Mouse (Mus musculus): ENCODE data around the gene Tbx20.

Gene Tbx20

GRCm38 (mm10) chr9:24774160-24774969, at the start of gene Tbx20:
Gene Tbx20, minus strand, starts transcription at chr9:24774303.
- DNase-seq (ENCODE audit: low spot score in 2 of 2): no peak

- no peak for DNase-seq (ENCODE audit: low spot score in 2 of 2)
Measured at GRCm38 (mm10) chr9:24818511-24818910, 44.4 kb upstream of the Tbx20 start.

GRCm38 (mm10) chr9:24812461-24812860, 38.4 kb upstream of the Tbx20 start:
- DNase-seq (ENCODE audit: low spot score in 2 of 2): no peak

- no peak for DNase-seq (ENCODE audit: low spot score in 2 of 2)
Measured at GRCm38 (mm10) chr9:24792110-24792509, 18.0 kb upstream of the Tbx20 start.

DNA sequence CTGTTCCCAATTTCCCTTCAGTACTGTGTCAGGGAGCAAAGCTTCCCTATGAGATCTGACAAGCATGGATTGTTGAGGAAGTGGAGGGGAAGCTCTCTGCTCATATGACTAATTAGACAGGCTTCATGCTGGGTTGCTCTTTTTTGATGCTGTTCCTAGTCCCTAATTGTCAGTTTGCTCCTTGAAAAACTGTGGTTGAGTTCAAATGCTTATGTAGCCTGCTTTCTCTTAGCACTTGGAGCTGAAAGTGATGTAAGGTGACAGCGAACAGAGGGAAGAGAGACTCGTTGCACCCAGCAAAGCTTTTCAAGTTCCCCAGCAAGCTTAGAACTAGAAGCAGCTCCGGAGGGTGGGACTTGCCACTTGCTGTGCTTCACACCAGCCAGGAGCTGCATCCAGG, 15.3 kb upstream of the Tbx20 start:
- no peak for DNase-seq (ENCODE audit: low spot score in 2 of 2)

GRCm38 (mm10) chr9:24782338-24782737, 8.2 kb upstream of the Tbx20 start:
- no peak for DNase-seq (ENCODE audit: low spot score in 2 of 2)

DNA sequence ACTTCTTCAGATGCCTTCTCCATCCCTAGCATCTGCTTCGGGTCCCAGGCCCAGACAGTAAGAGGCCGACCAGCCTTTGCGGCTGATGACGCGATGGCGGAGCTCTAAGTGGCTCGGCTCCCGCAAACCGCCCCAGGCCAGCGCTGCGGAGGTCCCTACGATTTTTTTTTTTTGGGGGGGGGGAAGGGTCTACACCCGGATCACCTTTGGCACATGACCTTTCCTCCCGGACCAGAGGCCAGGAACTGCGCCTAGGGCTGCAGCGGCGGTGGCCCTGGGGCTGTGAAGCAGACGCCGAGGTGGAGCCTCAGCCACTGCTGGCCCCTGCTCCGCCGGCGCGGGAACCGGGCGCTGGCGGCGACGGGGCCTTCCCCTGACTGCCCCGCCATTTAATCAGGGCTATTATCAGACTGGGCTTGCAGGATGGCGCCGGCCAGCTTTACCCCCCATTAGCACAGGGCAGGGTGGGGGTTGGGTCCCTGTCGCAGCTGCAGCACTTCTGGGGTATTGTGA, 6.9 kb upstream of the Tbx20 start:
- no peak for DNase-seq (ENCODE audit: low spot score in 2 of 2)

DNA sequence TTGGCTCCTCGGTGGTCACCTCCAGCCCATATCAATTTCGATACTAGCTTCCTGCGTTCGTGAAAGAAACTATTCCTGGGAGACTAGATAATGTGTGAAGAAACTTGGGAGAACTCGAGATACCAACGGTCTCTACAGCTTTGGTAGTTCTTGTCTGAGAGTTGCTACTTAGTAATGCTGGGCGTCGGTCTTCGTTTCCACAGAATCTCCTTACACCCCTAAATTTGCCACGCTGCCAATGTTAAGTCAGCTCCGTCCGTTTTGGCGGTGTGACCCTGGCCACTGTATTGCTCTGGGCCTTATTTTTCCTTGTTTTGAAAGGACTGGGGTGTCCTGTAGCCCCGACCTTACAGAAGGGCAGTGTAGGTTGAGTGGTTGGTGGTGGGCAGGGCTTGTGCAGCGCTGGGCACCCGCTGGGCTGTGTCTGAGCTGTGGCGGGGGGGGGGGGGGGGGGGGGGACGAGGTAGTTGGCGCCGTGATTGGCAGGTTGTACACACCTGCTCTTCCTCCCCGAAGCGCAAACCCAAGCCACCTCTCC, 6.4 kb upstream of the Tbx20 start:
- DNase-seq (ENCODE audit: low spot score in 2 of 2): no peak

- DNase-seq (ENCODE audit: low spot score in 2 of 2): no peak
Measured at GRCm38 (mm10) chr9:24779975-24780374, 5.9 kb upstream of the Tbx20 start.

DNA sequence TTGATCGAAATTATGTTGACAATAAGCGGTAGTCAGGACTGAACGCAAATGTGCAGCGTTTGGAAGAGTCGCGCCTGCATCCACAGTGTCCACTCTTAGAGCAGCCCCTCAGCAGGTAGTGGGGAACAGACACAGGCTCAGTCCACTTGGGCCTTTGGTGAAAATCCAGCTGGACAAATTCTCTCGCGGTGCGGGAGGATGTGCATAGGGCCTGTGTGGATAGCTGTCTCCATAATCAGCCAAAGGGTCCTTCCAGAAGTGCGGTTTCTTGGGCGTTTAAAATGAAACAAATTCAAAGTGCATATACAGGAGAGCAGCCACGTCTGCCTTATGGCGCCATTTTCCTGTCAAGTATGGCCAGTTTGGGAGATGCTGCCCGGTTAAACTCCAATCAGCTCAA, 4.5 kb upstream of the Tbx20 start:
- no peak for DNase-seq (ENCODE audit: low spot score in 2 of 2)

DNA sequence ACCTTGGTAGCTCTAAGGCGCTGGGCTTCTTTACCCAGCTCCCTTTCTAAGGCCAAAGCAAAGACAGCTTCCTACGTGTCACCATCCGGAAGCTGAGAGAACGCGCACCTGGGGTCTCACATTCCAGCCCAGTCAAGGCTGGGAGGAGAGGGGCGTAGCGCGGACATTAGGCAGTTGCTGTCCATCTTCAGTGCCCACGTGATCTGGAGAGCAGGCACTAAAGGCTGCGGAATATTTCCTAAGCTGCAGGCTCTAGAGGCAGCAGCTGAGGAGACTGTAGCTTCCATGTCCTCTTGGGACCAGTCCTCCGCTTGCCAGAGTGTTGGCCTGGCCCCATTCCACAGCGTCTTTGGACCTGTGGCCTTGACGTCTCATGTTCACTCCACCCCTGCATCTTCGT, 3.9 kb upstream of the Tbx20 start:
- DNase-seq (ENCODE audit: low spot score in 2 of 2): no peak

- DNase-seq (ENCODE audit: low spot score in 2 of 2): no peak
Measured at GRCm38 (mm10) chr9:24777176-24777895, 3.2 kb upstream of the Tbx20 start.

DNA sequence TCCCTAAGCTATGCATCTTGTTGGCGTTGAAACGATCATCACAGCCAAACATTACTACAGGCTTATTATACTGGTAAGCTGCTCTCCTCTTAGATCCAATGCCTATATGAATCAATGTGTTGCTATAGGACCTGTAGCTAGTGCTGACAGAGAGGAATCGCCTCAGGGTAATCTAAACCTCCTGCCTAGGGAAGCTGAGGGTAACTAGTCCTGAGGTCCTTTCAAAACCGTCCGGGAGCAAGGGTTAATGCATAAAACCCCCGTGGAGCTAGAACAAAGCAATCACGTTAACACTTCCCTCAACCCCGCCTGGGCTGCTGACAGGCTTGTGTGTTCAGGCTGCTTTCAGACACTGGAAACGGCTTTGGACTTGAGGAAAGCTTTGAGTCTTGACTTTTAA, 2.4 kb upstream of the Tbx20 start:
- no peak for DNase-seq (ENCODE audit: low spot score in 2 of 2)

GRCm38 (mm10) chr9:24775567-24775966, 1.5 kb upstream of the Tbx20 start:
- no peak for DNase-seq (ENCODE audit: low spot score in 2 of 2)

- no peak for DNase-seq (ENCODE audit: low spot score in 2 of 2)
Measured at GRCm38 (mm10) chr9:24775001-24775400, 898 bp upstream of the Tbx20 start.

DNA sequence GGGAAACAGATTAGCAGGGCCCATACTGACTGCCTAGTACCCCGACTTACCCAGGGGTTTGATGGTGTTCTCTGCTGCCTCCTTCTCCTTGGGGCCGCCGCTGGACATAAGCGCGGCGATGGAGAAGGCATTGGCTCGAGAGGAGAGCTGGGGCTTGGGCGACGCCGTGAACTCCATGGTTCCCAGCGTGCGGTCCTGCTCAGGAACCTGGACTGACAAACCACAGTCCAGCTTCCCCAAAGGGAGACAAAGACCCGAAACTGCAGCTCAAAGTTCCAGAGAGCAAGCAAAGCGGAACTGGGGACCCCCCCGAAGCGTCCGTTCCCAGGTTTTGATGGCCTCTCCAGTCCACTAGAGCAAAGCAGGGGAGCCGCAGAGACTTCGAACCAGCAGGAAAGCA, 434 bp downstream of the Tbx20 start:
- DNase-seq (ENCODE audit: low spot score in 2 of 2): no peak

DNA sequence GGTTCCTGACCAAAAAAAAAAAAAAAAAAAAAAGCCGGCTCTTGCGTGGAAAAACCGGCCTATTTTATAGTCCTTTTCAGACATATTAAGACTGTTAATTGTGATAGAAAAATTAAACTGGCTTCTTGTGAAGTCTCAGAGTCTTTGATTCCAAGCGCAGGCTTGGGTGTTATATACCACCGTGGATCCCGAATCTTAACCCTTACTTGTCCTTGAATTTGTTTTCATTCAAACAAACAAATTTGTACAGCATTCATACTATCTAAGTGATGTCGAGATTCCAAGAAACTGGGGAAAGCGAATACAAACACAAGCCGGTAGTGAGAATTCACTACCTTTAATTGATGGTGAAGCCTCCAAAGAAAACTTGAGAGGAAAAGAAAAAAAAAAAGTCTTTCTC, 932 bp downstream of the Tbx20 start:
- no peak for DNase-seq (ENCODE audit: low spot score in 2 of 2)

DNA sequence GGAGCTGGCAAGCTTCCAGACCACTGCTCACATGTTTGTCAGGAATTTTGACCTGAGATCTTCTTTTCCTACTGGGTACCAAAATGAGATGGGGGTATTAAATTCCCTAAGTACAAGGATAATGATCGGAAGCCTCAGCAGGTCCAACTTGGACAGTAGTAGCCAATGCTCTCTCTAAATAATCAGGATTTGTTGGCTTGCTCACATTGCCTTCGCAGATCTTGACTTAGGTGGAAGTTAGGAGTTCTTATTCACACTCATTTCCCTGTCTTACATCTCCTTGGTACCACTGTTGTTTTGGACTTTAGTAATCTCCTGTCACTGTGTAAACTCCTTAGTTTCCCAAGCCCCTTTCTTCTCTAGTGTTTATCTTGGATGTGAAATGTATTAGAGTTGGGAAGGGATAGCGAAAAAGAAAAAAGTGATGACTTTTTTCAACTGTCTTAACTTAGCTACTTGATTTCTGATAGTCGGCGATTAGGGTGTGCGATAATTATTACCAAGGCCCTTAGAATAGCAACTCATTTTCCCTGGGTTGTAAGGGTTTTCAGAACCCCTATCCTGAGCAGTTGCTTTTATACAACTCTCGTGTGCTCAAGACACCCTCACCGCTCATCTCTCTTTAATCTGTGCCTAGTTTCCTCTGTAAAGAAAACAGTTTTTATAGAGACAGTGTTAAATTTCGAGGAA, 1.5 kb downstream of the Tbx20 start:
- DNase-seq (ENCODE audit: low spot score in 2 of 2): no peak

GRCm38 (mm10) chr9:24771713-24772112, 2.4 kb downstream of the Tbx20 start:
- no peak for DNase-seq (ENCODE audit: low spot score in 2 of 2)

GRCm38 (mm10) chr9:24770941-24771405, 3.1 kb downstream of the Tbx20 start:
- no peak for DNase-seq (ENCODE audit: low spot score in 2 of 2)

DNA sequence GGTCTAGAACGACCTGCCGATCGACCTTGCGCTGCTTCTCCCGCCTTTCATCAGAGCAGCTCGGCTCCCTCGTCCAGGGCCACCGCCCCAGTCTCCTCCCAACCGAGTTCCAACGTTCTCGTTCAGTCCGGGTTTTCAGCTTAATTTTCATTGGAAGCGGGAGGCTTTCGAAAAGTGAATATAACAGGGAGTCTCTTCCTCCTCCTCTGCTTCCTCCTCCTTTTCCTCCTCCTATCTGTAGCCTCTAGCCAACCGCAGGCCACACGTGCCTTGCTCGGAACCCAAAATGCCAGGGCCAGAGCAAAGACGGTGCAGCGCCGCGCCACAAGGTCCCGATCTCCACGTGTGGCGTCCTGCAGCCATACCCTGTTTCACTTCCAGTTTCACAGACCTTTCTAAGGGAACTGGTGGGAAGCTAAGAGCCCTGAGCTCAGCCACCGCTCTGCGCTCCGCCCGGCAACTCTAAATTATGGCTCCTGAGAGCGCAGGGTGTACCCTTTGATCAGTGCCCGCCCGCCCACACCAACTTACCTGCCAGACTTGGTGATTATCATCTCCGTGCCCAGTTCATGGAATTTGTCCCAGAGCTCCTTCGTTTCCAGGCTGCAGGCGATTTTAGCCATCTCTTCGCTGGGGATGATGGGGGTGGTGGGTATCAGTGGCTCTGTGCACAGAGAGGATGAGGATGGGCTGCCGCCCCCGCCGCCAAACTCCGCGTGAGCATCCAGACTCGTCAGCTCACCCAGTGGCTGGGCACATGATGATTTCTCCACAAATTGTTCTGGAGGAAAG, 3.8 kb downstream of the Tbx20 start:
- no peak for DNase-seq (ENCODE audit: low spot score in 2 of 2)
